ENCODE assay signal across 8 mouse cellular contexts in genomic region chr2:153648773-153649297, GRCm38 (mm10). TPM values are rescaled to one million over a fixed set of nuclear protein-coding genes. Genes with fewer than 3 reads are reported as not detected.
DNase-seq lines count a peak whose midpoint lies in the region; ATAC-seq and TF ChIP-seq lines count a peak whose summit lies in the region.

No protein-coding gene starts in this region.

- no peaks in the 10 kb centered on the region; the same call in 1 of the 2 replicates for H3K36me3 ChIP-seq in liver, embryonic 11.5 days (ENCODE audit: control insufficient read depth, insufficient read depth, low read length)
- H3K36me3 ChIP-seq in stomach, embryonic 16.5 days (ENCODE audit: control insufficient read depth, insufficient read depth, low read length): no peaks in the 10 kb centered on the region

- DNase-seq in cerebellum, adult 2 months: no peak
- no peak for DNase-seq in cerebellum, adult 8-10 months
- DNase-seq in thymus, postnatal 0 days (ENCODE audit: low spot score): peak; percentile 15
- no peak for DNase-seq in thymus, postnatal 36 days
- peak; percentile 43 for DNase-seq in liver, embryonic 11.5 days (ENCODE audit: low spot score)
- no peak for DNase-seq in cerebellum, adult 18-20 months
- DNase-seq in adrenal gland, postnatal 4 days (ENCODE audit: low spot score in 2 of 2): no peak

- peak overlapping the region; percentile 85 for H3K9ac ChIP-seq in liver, embryonic 11.5 days (ENCODE audit: low read depth, low read length)
- H3K9ac ChIP-seq in stomach, embryonic 16.5 days (ENCODE audit: low read length): peak overlapping the region; percentile 89

- 17% methylated on average over 14 of the region's 14 CpGs for WGBS in cerebellum, adult 2 months
- 22% methylated on average over 14 of the region's 14 CpGs for WGBS in liver, embryonic 11.5 days
- WGBS in stomach, embryonic 16.5 days: 21% methylated on average over 14 of the region's 14 CpGs

- peaks cover 5% of the 10 kb centered on the region; the same call in 1 of the 2 replicates for H3K4me1 ChIP-seq in cerebellum, adult 2 months (ENCODE audit: control insufficient read depth, insufficient read depth, low read length)
- peaks cover 21% of the 10 kb centered on the region for H3K4me1 ChIP-seq in liver, embryonic 11.5 days (replicated peaks; ENCODE audit: control insufficient read depth, insufficient read depth, low read length)
- peaks cover 8% of the 10 kb centered on the region; the same call in 1 of the 2 replicates for H3K4me1 ChIP-seq in stomach, embryonic 16.5 days (ENCODE audit: control insufficient read depth, insufficient read depth, low read length)

- H3K27me3 ChIP-seq in cerebellum, adult 2 months (ENCODE audit: control insufficient read depth, insufficient read depth, low read length): no peaks in the 10 kb centered on the region
- H3K27me3 ChIP-seq in liver, embryonic 11.5 days (replicated peaks; ENCODE audit: control insufficient read depth, insufficient read depth, low read length): no peaks in the 10 kb centered on the region
- no peaks in the 10 kb centered on the region for H3K27me3 ChIP-seq in stomach, embryonic 16.5 days (ENCODE audit: control insufficient read depth, insufficient read depth, low read length)

- H3K9me3 ChIP-seq in liver, embryonic 11.5 days (ENCODE audit: control insufficient read depth, low read length): no peaks in the 10 kb centered on the region
- H3K9me3 ChIP-seq in stomach, embryonic 16.5 days (replicated peaks; ENCODE audit: control insufficient read depth, low read length): no peaks in the 10 kb centered on the region

- no peak; the same call in 1 of the 2 replicates for ATAC-seq in liver, embryonic 11.5 days (replicated peaks; ENCODE audit: low FRiP score)
- ATAC-seq in stomach, embryonic 16.5 days (ENCODE audit: insufficient read depth, low FRiP score): no peak

- H3K27ac ChIP-seq in cerebellum, adult 2 months (ENCODE audit: insufficient read depth, low read length): no peak overlapping the region
- H3K27ac ChIP-seq in liver, embryonic 11.5 days (ENCODE audit: low read depth, low read length): peak overlapping the region; percentile 13; the same call in 1 of the 2 replicates
- no peak overlapping the region for H3K27ac ChIP-seq in stomach, embryonic 16.5 days (ENCODE audit: low read length)

- TF ChIP-seq CTCF in cerebellum, adult 2 months (IDR thresholded peaks at IDR 0.05; ENCODE audit: borderline replicate concordance, insufficient read depth, low read depth, low read length): no peak

- peak overlapping the region; percentile 63 for H3K4me3 ChIP-seq in cerebellum, adult 2 months (replicated peaks; ENCODE audit: insufficient read depth, low read depth, low read length)
- peak overlapping the region; percentile 90 for H3K4me3 ChIP-seq in liver, embryonic 11.5 days (ENCODE audit: low read depth, low read length)
- H3K4me3 ChIP-seq in stomach, embryonic 16.5 days (replicated peaks; ENCODE audit: low read length): peak overlapping the region; percentile 79

- TF ChIP-seq POLR2A in cerebellum, adult 2 months (IDR thresholded peaks at IDR 0.05; ENCODE audit: borderline replicate concordance, insufficient read depth, low read length): no peak

- H3K4me2 ChIP-seq in liver, embryonic 11.5 days: peak overlapping the region; percentile 98
- peak overlapping the region; percentile 93 for H3K4me2 ChIP-seq in stomach, embryonic 16.5 days (ENCODE audit: low read depth, low read length)

RNA-seq across cellular contexts. Expression of gene Dnmt3b, which starts 0.4 kb away (rescaled TPM):
- polyA plus RNA-seq in cerebellum, adult 2 months (2012; rRNA removed): 1.6 and 2.6 TPM in 2 replicates
- polyA plus RNA-seq in thymus, postnatal 0 days (2015; fragmentation: Nextera tagmentation; extraction: Ambion mirVana): 17.9 and 19.3 TPM in 2 replicates
- polyA plus RNA-seq in liver, embryonic 11.5 days (2014; fragmentation: Nextera tagmentation; extraction: Ambion mirVana): 27.2 and 27.8 TPM in 2 replicates
- polyA plus RNA-seq in stomach, embryonic 16.5 days (2015; fragmentation: Nextera tagmentation; extraction: Ambion mirVana): 6.5 and 7.0 TPM in 2 replicates
- total RNA-seq in adrenal gland, postnatal 4 days (2021): 1 to 10 TPM; 6.7 to 8.2 TPM

RNA-seq across cellular contexts. Expression of gene Commd7, which starts 16.3 kb away (rescaled TPM):
- polyA plus RNA-seq in cerebellum, adult 2 months (2012; rRNA removed): 30.2 and 32.5 TPM in 2 replicates
- polyA plus RNA-seq in thymus, postnatal 0 days (2015; fragmentation: Nextera tagmentation; extraction: Ambion mirVana): 88.5 and 89.0 TPM in 2 replicates
- polyA plus RNA-seq in liver, embryonic 11.5 days (2014; fragmentation: Nextera tagmentation; extraction: Ambion mirVana): 65.1 and 66.8 TPM in 2 replicates
- polyA plus RNA-seq in stomach, embryonic 16.5 days (2015; fragmentation: Nextera tagmentation; extraction: Ambion mirVana): 72.0 and 75.0 TPM in 2 replicates
- total RNA-seq in adrenal gland, postnatal 4 days (2021): 10 to 100 TPM; 44.2 to 45.8 TPM

RNA-seq across cellular contexts. Expression of gene Dnmt3c, which starts 47.6 kb away (rescaled TPM):
- 0.06 and 0.10 TPM in 2 replicates for polyA plus RNA-seq in cerebellum, adult 2 months (2012; rRNA removed)
- polyA plus RNA-seq in thymus, postnatal 0 days (2015; fragmentation: Nextera tagmentation; extraction: Ambion mirVana): not detected in 2 replicates
- 0.49 and 0.77 TPM in 2 replicates for polyA plus RNA-seq in liver, embryonic 11.5 days (2014; fragmentation: Nextera tagmentation; extraction: Ambion mirVana)
- polyA plus RNA-seq in stomach, embryonic 16.5 days (2015; fragmentation: Nextera tagmentation; extraction: Ambion mirVana): 0.06 TPM in 1 of 2 replicates, not detected in the other
- total RNA-seq in adrenal gland, postnatal 4 days (2021): not detected

Comparison
In these comparisons a context has a peak if more than half of its experiments do, and no peak if none do; other contexts are left out.
1. DNase-seq: peak in thymus, postnatal 0 days (single experiment) and liver, embryonic 11.5 days (single experiment); none in cerebellum, adult 2 months (0 of 2), cerebellum, adult 8-10 months (single experiment), thymus, postnatal 36 days (0 of 2), cerebellum, adult 18-20 months (0 of 2) and adrenal gland, postnatal 4 days (0 of 2).
2. Peak in every context shown above with its lines, with median percentiles within 50 percentile points of each other: H3K4me3 ChIP-seq.